Mouse (Mus musculus): ENCODE measurements around the gene Tub. TPM values are rescaled to one million over a fixed set of nuclear protein-coding genes. Genes with fewer than 3 reads are reported as not detected.

Gene Tub
- polyA plus RNA-seq (2014; fragmentation: Illumina TruSeq; extraction: RNeasy Lipid Tissue Mini Kit (QIAGEN cat#74804); ENCODE audit: low read depth, low replicate concordance), result 5.3 TPM

GRCm38 (mm10) chr7:108950312-108950761, at the start of gene Tub:
Gene Tub (plus strand): TSS chr7:108950338.

GRCm38 (mm10) chr7:108929726-108930393, 20.3 kb upstream of the Tub start, which contains the start of gene Nlrp10:
Gene Nlrp10 (minus strand): TSS chr7:108930178.

GRCm38 (mm10) chr7:108933794-108934731, 16.1 kb upstream of the Tub start, which contains the start of gene Eif3f:
Gene Eif3f (plus strand): TSS chr7:108934417.

GRCm38 (mm10) chr7:109083113-109083812, 133.1 kb downstream of the Tub start, which contains the start of gene Ric3:
Gene Ric3 (minus strand): TSS chr7:109083331.

Other genes starting within 250 kb of the Tub start
- gene Olfr512, start 237.0 kb upstream of the Tub start, polyA plus RNA-seq (2014; fragmentation: Illumina TruSeq; extraction: RNeasy Lipid Tissue Mini Kit (QIAGEN cat#74804); ENCODE audit: low read depth, low replicate concordance), result not detected
- not detected for gene Olfr513, start 199.4 kb upstream of the Tub start, polyA plus RNA-seq (2014; fragmentation: Illumina TruSeq; extraction: RNeasy Lipid Tissue Mini Kit (QIAGEN cat#74804); ENCODE audit: low read depth, low replicate concordance)
- not detected for gene Olfr514, start 124.3 kb upstream of the Tub start, polyA plus RNA-seq (2014; fragmentation: Illumina TruSeq; extraction: RNeasy Lipid Tissue Mini Kit (QIAGEN cat#74804); ENCODE audit: low read depth, low replicate concordance)
- gene Olfr516, start 99.8 kb upstream of the Tub start, polyA plus RNA-seq (2014; fragmentation: Illumina TruSeq; extraction: RNeasy Lipid Tissue Mini Kit (QIAGEN cat#74804); ENCODE audit: low read depth, low replicate concordance), result not detected
- gene Olfr517, start 78.0 kb upstream of the Tub start, polyA plus RNA-seq (2014; fragmentation: Illumina TruSeq; extraction: RNeasy Lipid Tissue Mini Kit (QIAGEN cat#74804); ENCODE audit: low read depth, low replicate concordance), result not detected
- not detected for gene Olfr518, start 65.3 kb upstream of the Tub start, polyA plus RNA-seq (2014; fragmentation: Illumina TruSeq; extraction: RNeasy Lipid Tissue Mini Kit (QIAGEN cat#74804); ENCODE audit: low read depth, low replicate concordance)
- gene Olfr519, start 55.9 kb upstream of the Tub start, polyA plus RNA-seq (2014; fragmentation: Illumina TruSeq; extraction: RNeasy Lipid Tissue Mini Kit (QIAGEN cat#74804); ENCODE audit: low read depth, low replicate concordance), result not detected
- gene Nlrp10, start 20.2 kb upstream of the Tub start, polyA plus RNA-seq (2014; fragmentation: Illumina TruSeq; extraction: RNeasy Lipid Tissue Mini Kit (QIAGEN cat#74804); ENCODE audit: low read depth, low replicate concordance), result 0.27 TPM
- 23.3 TPM for gene Eif3f, start 15.9 kb upstream of the Tub start, polyA plus RNA-seq (2014; fragmentation: Illumina TruSeq; extraction: RNeasy Lipid Tissue Mini Kit (QIAGEN cat#74804); ENCODE audit: low read depth, low replicate concordance)
- gene Ric3, start 133.0 kb downstream of the Tub start, polyA plus RNA-seq (2014; fragmentation: Illumina TruSeq; extraction: RNeasy Lipid Tissue Mini Kit (QIAGEN cat#74804); ENCODE audit: low read depth, low replicate concordance), result 16.7 TPM
- gene Lmo1, start 224.9 kb downstream of the Tub start, polyA plus RNA-seq (2014; fragmentation: Illumina TruSeq; extraction: RNeasy Lipid Tissue Mini Kit (QIAGEN cat#74804); ENCODE audit: low read depth, low replicate concordance), result not detected

All from testis, adult 10 weeks (tissue).